Mouse (Mus musculus) testis, adult 2 months (tissue): ENCODE data around the gene Frmd5.

ENCODE experiments used
- CTCF ChIP-seq: fragments of 200-500 bp; IDR thresholded peaks from 2 replicates; pipeline ENCODE4 v1.5.1; 2012; ENCODE audit warnings: low read depth, mild to moderate bottlenecking, inconsistent platforms, low read length, moderate library complexity; ENCODE audit not compliant: control insufficient read depth, insufficient read depth, insufficient replicate concordance
- POLR2A ChIP-seq: fragments of 200-500 bp; IDR thresholded peaks from 2 replicates; pipeline ENCODE4 v1.6.1; 2012; ENCODE audit warnings: low read depth, mild to moderate bottlenecking, inconsistent platforms, low read length, moderate library complexity; ENCODE audit not compliant: control insufficient read depth

GRCm38 (mm10) chr2:121655106-121655505 is 151.8 kb downstream of the Frmd5 start:
- TF ChIP-seq POLR2A (no peak), CTCF (no peak)
